Mouse (Mus musculus) bone marrow, adult 2 months (tissue): Measurements from ENCODE around the gene Fcgr2b. TPM values are rescaled to one million over a fixed set of nuclear protein-coding genes. Genes with fewer than 3 reads are reported as not detected.
"Not testable (repeated sequence)": the region's sequence is repeated elsewhere in the genome, so short reads cannot be mapped to it uniquely, and the experiment has no call there.

Experiments
- H3K27ac ChIP-seq: fragments of 200-500 bp; 2 replicates; pipeline ENCODE4 v1.5.1; 2012; ENCODE audit warnings: low read depth, mild to moderate bottlenecking, control low read depth, inconsistent platforms, low read length; ENCODE audit not compliant: control insufficient read depth, poor library complexity, insufficient read depth
- H3K4me1 ChIP-seq: fragments of 200-500 bp; 2 replicates; pipeline ENCODE4 v1.6.1; 2011; ENCODE audit warnings: low read length; ENCODE audit not compliant: control insufficient read depth, insufficient read depth
- H3K4me3 ChIP-seq: fragments of 200-500 bp; replicated peaks from 2 replicates; pipeline ENCODE3; 2011; ENCODE audit warnings: mild to moderate bottlenecking, low read depth, low read length, control low read depth; ENCODE audit not compliant: control insufficient read depth
- CTCF ChIP-seq: fragments of 200-500 bp; IDR thresholded peaks from 2 replicates; pipeline ENCODE4 v1.5.1; 2011; ENCODE audit warnings: low read length, control low read depth; ENCODE audit not compliant: control insufficient read depth, insufficient read depth
- POLR2A ChIP-seq: fragments of 200-500 bp; IDR thresholded peaks from 2 replicates; pipeline ENCODE4 v1.6.1; 2011; ENCODE audit warnings: low read depth, mild to moderate bottlenecking, control low read depth, low read length, borderline replicate concordance; ENCODE audit not compliant: control insufficient read depth
- whole genome bisulfite sequencing: fragments of 180-500 bp; shearing (Covaris S2); methylation state at CpG from one replicate; pipeline ENCODE4 v1.1.7; 2018; 5-methylcytosine and 5-hydroxymethylcytosine counted together
- polyA plus RNA-seq: library from polyadenylated mRNA; stranded (reverse); fragments of >200 nt; gene quantifications from 2 replicates; pipeline ENCODE4 v1.2.4, GENCODE M21; 2011; ENCODE audit warnings: low replicate concordance; ENCODE audit not compliant: missing spikeins, insufficient read depth, insufficient read length

Gene Fcgr2b
- polyA plus RNA-seq, 1 experiment = 75.4 TPM

DNA sequence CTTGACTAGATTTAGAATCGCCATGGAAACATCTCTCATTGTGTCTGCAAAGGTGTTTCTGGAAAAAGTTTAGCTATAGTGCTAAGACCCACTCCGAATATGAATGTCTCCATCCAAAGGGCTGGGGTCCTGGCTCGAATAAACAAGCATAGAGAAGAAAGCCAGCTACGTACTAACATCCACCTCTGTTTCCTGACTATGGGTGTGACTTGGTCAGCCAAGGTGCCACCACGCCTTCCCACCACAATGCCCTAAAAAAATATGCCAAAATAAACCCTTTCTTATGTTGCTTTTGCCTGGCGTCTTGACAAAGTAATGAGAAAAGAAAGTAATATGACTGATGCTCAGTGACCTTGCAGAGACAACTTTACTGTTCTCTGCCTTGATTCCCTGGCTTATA, 3.9 kb downstream of the Fcgr2b start:
- TF ChIP-seq POLR2A (no peak), CTCF (no peak)
- H3K27ac ChIP-seq = no peak overlapping the region

DNA sequence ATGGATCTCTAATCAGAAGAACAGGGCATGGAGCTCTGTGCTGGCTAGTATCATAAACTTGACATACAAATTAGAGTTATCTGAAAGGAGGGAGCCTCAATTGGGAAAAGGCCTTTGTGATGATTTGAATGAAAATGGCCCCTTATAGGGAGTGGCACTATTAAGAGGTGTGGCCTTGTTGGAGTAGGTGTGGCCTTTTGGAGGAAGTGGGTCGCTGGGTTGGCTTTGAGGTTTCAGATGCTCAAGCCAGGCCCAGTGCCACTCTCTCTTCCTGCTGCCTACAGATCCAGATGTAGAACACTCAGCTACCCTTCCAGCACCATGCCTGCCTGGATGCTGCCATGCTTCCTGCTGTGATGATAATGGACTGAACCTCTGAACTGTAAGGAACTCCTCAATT, 7.8 kb downstream of the Fcgr2b start:
- 39% methylated on average over 1 of the region's 1 CpGs for WGBS
- no peak overlapping the region for H3K27ac ChIP-seq
- H3K4me3 ChIP-seq = no peak overlapping the region
- peaks cover 7% of the 10 kb centered on the region for H3K4me1 ChIP-seq
- TF ChIP-seq POLR2A (no peak), CTCF (no peak)

More for the DNA sequence above, 3.9 kb downstream of the Fcgr2b start:
- peaks cover 14% of the 10 kb centered on the region for H3K4me1 ChIP-seq
- no peak overlapping the region for H3K4me3 ChIP-seq
- 71% methylated on average over 6 of the region's 6 CpGs for WGBS

DNA sequence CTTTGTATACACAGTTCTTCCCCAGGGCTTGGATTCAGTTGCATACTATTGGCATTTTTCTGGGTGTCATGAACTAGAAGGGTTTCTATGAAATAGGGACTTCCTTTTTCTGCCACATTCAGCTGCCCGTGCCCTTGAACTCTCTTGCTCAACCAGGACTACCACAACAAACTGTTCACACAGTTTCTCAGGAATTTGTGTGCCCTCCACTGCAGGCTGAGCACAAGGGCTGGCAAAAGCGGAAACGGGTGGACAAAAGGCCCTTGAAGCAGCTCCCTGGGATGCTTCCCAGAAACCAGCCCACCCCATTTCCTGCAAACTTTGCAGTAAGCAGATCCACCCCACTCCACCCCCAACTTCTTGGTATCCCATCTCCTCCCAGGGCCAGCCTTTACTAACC, 8.8 kb downstream of the Fcgr2b start:
- 30% methylated on average over 3 of the region's 3 CpGs for WGBS
- H3K27ac ChIP-seq = peak overlapping the region; percentile 37
- no peak overlapping the region for H3K4me3 ChIP-seq
- H3K4me1 ChIP-seq = peaks cover 5% of the 10 kb centered on the region; the same call in 1 of the 2 replicates
- TF ChIP-seq CTCF = no peak
- no peak for TF ChIP-seq POLR2A

DNA sequence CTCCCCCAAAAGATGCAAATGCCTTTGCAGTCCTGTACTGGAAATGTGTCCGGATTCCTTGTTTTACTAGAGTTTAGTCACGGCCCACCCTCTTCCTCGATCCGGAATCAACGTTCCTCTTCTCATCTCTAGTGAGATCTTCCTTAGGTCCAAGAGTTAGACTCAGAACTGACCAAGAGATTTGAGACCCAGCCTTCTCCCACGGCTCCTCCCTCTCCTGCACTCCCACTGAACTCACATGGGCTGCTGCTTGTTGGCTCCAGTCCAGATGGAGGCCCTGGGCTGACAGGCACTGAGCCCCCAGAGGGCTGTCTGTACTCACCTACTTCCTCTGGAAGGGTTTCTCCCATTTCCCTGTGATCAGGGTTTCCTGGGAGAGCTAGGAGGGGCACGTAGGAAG, 13.3 kb downstream of the Fcgr2b start:
- WGBS = 84% methylated on average over 7 of the region's 7 CpGs
- H3K4me1 ChIP-seq = peaks cover 5% of the 10 kb centered on the region
- TF ChIP-seq POLR2A (no peak), CTCF (no peak)
- H3K4me3 ChIP-seq = no peak overlapping the region
- H3K27ac ChIP-seq = no peak overlapping the region

DNA sequence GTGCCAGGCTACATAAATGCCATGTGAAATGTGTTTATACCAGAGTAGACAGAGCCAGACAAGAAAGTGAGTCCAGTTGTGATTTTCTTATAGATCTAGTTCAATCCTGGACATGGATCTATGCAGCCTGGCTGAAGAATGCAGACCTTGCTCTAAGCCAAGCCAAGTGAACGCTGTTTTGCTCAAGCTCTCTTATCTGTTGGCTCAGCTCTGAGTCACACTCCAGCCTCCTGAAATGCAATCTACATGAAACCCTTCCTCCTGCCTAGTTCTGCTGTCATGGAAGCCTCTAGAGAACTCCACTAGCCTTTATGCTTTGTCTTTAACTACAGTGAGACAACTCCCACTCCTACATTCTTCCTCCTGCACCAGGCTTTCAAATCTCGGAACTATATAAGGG, 14.0 kb downstream of the Fcgr2b start:
- WGBS = 73% methylated on average over 2 of the region's 2 CpGs
- no peak overlapping the region for H3K27ac ChIP-seq
- no peak overlapping the region for H3K4me3 ChIP-seq
- H3K4me1 ChIP-seq = peaks cover 2% of the 10 kb centered on the region
- TF ChIP-seq POLR2A = no peak
- no peak for TF ChIP-seq CTCF

DNA sequence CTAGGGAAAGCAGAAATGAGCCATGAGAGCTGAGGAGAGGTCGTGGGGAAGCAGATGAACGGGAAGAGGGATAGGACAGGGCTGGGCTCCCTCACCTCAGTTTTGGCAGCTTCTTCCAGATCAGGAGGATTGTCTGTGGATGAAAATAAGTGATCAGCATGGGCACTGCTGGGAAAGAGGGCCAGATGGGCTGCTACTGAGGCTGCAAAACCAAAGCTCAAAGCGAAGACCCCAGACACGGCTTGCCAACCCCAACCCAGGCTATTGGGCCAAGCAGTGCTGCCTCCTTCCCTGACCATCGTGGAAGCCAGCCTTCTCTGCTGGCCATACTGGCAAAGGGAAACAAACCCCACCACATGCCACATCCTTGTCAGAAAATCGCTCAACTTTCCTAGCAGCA, 15.2 kb downstream of the Fcgr2b start:
- TF ChIP-seq POLR2A = no peak
- no peak for TF ChIP-seq CTCF
- H3K4me3 ChIP-seq = no peak overlapping the region
- H3K4me1 ChIP-seq = peaks cover 2% of the 10 kb centered on the region
- 78% methylated on average over 6 of the region's 6 CpGs for WGBS
- H3K27ac ChIP-seq = no peak overlapping the region

DNA sequence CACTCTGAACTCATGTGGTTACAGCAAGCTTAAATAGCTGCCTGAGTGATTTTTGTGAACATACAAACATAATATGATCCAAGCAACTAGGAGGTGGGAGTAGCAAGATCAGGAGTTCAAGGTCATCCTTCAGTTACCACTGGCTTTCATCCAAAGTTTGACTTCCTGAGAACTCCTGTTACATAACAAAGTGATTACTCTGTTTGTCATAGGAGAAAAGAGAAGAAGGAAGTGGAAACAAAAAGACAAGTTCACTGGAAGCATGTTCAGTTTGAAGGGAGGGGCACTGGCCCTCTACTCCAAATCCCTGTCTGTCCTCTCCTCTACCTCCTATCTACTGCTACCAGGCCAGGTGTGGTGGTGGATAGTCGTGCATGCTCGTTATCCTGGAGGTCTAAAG, 16.6 kb downstream of the Fcgr2b start:
- H3K4me3 ChIP-seq = no peak overlapping the region
- TF ChIP-seq CTCF (no peak), POLR2A (no peak)
- H3K27ac ChIP-seq = peak overlapping the region; percentile 65; the same call in 1 of the 2 replicates
- peaks cover 2% of the 10 kb centered on the region for H3K4me1 ChIP-seq
- 31% methylated on average over 2 of the region's 2 CpGs for WGBS

DNA sequence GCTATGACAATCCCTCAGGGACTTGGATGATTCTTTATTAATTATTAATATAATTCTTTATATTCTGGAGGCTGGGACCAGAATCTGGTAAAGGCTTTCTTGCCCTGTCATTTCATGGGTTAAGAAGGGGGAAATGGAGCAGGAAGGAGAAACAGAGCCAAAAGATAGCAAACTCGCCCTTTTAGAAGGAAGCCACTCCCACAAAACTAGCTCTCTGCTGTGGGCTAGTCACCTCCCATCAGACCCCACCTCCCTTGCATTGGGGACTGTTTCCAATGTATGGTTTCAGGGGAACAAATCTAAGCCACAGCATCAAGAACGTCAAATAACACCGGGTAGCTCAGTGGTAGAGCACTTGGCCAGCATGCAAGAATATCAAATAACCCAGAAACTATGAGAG, 18.1 kb downstream of the Fcgr2b start:
- Histone ChIP-seq H3K27ac (no peak overlapping the region), H3K4me3 (no peak overlapping the region), H3K4me1 (peaks cover 2% of the 10 kb centered on the region)
- TF ChIP-seq POLR2A (no peak), CTCF (no peak)
- 19% methylated on average over 3 of the region's 3 CpGs for WGBS

DNA sequence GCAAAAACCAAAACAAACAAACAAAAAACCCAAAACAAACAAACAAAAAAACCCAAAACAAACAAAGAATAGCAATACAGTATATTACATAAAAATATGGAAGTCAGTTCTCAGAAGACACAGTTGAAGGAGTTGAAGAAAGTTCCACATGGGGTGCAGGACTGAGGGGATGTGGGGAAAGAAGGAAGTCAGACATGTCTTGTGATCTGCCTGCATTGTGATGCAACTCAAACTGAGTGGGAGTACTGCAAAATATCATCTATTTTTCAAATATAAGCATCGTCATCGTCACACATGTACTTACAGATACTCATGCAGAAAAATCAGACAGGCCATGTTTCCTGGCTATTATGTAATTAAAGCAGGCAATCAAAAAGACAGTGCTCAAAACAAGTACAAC, 23.2 kb downstream of the Fcgr2b start:
- TF ChIP-seq CTCF (no peak), POLR2A (no peak)
- Histone ChIP-seq H3K27ac (no peak overlapping the region), H3K4me3 (no peak overlapping the region), H3K4me1 (no peaks in the 10 kb centered on the region; the same call in 1 of the 2 replicates)
- WGBS = 17% methylated on average over 2 of the region's 2 CpGs

DNA sequence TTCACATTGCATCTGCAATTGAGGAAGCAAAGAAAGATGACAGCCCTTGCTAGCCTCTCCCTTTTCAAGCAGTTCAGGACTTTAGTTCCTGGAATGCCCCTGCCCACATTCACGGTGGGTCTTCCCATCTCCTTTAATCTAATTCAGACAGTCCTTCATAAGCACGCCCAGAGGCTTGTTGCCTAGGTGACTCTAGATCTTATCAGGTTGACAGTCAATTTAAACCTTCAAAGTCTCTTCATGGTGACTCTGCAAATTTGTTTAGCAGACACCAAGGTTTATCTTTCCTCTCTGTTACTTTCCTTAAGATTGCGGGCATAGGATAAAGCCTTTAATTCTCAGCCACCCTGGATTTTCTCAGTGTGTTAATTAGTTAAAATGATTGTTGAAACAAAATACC, 25.6 kb downstream of the Fcgr2b start:
- no peak overlapping the region for H3K4me3 ChIP-seq
- no peak overlapping the region for H3K27ac ChIP-seq
- 47% methylated on average over 3 of the region's 3 CpGs for WGBS
- no peaks in the 10 kb centered on the region; the same call in 1 of the 2 replicates for H3K4me1 ChIP-seq
- TF ChIP-seq CTCF (no peak), POLR2A (no peak)

DNA sequence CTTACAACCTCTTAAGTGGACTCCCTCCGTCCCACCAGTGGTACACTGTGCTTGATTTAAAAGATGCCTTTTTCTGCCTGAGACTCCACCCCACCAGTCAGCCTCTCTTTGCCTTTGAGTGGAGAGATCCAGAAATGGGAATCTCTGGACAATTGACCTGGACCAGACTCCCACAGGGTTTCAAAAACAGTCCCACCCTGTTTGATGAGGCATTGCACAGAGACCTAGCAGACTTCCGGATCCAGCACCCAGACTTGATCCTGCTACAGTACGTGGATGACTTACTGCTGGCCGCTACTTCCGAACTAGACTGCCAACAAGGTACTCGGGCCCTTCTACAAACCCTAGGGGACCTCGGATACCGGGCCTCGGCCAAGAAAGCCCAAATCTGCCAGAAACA, 31.4 kb downstream of the Fcgr2b start:
- 79% methylated on average over 7 of the region's 9 CpGs for WGBS
- not testable (repeated sequence) for H3K27ac ChIP-seq, H3K4me3 ChIP-seq, H3K4me1 ChIP-seq

DNA sequence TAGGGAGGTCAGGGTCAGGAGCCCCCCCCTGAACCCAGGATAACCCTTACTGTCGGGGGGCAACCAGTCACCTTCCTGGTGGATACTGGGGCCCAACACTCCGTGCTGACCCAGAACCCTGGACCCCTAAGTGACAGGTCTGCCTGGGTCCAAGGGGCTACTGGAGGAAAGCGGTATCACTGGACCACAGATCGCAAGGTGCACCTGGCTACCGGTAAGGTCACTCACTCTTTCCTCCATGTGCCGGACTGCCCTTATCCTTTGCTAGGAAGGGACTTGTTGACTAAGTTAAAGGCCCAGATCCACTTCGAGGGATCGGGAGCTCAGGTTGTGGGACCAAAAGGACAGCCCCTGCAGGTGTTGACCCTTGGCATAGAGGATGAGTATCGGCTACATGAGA, 32.2 kb downstream of the Fcgr2b start:
- H3K27ac ChIP-seq, H3K4me1 ChIP-seq, H3K4me3 ChIP-seq: not testable (repeated sequence)
- 93% methylated on average over 9 of the region's 9 CpGs for WGBS
